Mouse (Mus musculus): ENCODE data around the gene Fpgs. TPM values are rescaled to one million over a fixed set of nuclear protein-coding genes. Genes with fewer than 3 reads are reported as not detected.

Fpgs gene
- total RNA-seq, 2 experiments from 2014 or later = 26.3 to 30.0 TPM

DNA sequence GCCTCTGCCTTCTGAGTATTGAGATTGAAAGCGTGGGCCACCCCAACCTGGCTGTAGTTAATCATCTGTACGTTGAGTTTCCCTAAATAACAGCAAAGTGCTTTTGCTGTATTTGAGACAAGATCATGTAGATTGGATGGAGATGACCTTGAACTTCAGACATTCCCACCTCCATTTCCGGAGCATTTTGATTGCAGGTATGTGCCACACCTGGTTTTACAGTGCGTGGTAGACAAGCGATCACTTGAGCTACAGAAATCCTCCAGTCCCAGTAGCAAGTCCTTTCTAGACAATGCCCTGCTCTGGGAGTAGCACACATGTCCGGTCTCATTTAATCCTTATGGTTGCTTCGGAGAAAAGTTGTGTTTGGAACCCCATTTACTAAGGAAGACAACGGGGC is 899 bp downstream of the Fpgs start:
- no peak for DNase-seq
- intact Hi-C loops (cut with DNase I) = no loop called here

DNA sequence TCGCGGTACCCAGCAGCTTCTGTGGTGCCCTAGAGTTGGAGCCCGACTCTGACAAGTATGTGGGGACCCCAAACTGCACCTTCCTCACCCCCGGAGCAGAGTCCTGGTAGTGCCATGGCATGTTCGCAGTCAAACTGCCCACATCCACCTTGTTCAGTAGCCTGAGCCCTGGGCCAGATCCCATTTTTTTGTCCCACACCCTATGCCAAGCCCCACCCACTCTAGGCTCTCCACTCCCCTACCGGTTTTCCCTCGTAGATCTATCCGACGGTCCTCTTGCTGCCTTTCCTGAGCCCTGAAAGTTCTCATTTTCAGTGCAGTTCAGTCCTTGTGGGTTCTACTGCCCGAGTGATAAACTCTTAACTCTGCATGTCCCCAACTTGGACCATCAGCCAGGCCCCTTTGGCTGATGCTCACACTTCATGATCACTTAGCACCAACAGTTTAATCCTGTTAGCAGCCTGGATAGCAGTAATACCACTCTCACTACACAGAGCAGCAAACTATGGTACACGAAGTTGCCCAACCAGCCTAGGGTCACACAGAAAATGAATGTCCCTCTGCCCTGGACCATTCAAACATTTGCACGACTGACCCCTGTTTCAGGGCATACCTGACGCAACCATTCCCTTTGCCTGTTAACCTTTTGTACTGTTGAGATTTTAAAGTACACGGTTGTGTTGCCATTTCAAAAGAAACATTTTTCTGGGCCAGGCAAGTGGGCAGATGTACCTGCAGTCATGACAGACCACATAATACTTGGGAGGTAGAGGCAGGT is 2.8 kb downstream of the Fpgs start:
- intact Hi-C loops (cut with DNase I) = no loop called here
- DNase-seq = no peak

DNA sequence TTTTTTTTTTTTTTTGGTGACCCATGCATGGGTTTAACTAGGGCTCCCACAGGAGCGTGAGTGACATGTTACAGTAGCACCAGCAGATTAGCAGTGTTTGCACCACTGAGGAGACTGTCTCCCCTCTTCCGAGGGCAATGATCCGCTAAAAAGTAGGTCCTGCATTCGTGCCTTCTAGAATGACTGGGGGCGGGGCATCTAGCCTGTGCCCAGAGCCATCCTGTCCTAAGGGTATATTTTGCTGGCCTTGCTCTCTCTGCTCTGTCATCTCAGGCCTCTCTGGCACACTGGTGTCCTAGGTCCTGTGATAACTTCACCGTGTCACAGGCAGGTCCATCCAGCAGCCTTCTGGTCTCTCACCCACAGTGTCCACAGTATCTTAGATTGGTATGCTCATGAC is 4.3 kb downstream of the Fpgs start:
- intact Hi-C loops (cut with DNase I) = no loop called here
- no peak for DNase-seq

DNA sequence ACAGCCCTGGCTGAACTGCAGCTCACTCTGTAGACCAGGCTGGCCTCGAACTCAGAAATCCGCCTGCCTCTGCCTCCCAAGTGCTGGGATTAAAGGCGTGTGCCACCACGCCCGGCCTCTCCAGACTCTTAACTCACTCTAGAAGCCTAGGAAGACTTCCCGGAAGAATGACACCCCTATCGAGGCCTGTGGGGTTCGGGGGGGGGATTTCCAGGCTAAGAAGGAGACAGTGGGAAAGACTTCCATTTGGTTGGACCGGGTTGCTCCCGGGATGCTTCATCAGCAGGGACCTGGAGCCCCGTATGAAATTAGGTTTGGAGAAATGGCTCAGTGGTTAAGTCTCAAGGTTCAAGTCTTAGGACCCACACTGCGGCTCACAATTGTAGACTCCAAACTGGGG is 9.3 kb downstream of the Fpgs start:
- intact Hi-C loops (cut with DNase I) = loop anchor here (5.0 kb wide), 1 partner anchor 112 kb away; no protein-coding TSS in a partner anchor
- no peak for DNase-seq

DNA sequence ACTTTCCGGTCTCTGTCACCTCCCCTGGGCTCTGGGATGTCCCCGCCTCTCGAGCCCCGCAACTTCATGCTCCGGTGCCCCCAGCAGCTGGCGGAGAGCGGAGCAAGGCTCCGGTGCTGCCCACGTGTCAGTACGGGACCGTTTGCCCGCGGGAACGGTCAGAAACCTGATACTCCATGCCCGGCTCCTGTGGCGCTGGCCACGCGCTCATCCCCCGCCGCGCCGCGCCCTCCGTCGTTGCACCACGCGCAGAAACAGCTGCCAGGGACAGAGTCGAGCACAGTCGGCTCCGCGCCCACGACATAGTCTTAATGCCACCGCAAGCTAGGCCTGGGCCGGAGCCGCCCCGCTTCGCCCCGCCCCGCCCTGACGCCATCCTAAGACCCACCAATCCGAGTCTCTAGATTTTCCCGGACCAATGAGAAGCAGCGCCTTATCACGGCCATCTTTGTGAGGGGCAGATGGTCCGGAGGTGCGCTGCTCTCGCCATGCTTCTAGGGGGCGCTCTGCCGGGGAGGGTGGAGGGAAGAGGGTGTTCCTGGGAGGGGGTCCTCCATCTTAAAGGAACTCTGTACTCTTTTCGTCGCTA is 10.0 kb downstream of the Fpgs start:
- intact Hi-C loops (cut with DNase I) = loop anchor here (5.0 kb wide), 1 partner anchor 112 kb away; no protein-coding TSS in a partner anchor
- peak; percentile 98 for DNase-seq

DNA sequence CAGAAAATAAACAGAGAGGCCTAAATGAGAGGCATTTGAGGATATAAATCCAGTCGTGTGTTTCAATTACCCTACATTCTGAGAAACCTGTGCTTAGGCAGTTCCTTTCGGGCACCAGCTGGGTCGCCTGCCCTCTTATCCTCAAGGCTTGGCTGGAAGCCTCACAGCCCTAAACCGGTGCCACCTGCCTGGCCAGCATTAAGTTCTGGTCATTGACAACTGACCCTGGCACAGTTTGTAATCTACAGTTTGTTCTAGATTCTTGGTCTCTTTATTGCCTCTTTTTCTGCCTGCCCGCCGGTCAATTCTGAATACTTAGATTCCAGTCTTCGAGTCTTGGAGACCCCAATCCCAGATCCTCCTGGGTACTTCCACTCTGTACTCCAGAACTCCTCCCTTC is 10.7 kb downstream of the Fpgs start:
- DNase-seq = no peak
- intact Hi-C loops (cut with DNase I) = loop anchor here (5.0 kb wide), 1 partner anchor 111 kb away; no protein-coding TSS in a partner anchor

DNA sequence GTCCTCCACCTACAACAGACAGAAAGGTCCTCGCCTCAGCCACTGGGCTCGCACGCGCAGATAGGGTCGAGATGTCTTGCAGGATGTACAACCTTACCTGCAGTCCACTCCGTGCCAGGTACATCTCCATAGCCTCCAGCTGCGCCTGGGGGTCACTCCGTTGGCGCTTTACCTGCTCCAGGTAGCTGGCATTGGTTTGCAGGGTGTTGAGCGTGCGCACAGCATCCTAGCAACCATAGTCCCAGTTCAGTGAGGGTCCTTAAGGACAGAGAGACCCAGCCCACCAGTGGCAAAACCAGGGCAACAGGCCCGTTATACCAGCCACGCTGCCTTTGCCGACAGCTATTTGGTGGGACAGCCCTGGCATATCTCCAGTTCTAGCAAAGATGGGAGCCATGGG is 11.4 kb downstream of the Fpgs start:
- intact Hi-C loops (cut with DNase I) = loop anchor here (5.0 kb wide), 1 partner anchor 110 kb away; no protein-coding TSS in a partner anchor

DNA sequence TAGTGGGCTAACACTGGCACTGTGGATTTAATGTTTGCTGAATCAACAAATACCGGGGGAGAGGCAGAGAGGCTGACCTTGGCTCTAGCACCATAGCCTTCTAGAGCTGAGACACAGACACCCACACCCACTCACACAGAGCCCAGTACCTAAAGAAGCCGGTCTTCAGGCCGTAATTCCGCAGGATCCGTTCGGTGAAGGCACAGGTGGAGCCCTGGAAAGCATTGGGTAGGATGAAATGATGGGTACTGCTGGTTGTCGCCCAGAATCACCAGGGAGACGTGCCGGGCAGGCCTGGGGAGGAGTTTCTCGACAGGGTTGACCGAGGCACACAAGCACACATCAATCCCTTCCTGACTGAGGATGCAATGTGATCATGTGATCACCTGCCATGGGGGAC is 12.9 kb downstream of the Fpgs start:
- intact Hi-C loops (cut with DNase I) = loop anchor here (5.0 kb wide), 1 partner anchor 109 kb away; no protein-coding TSS in a partner anchor
- no peak for DNase-seq

More for the DNA sequence above, 11.4 kb downstream of the Fpgs start:
- no peak for DNase-seq

DNA sequence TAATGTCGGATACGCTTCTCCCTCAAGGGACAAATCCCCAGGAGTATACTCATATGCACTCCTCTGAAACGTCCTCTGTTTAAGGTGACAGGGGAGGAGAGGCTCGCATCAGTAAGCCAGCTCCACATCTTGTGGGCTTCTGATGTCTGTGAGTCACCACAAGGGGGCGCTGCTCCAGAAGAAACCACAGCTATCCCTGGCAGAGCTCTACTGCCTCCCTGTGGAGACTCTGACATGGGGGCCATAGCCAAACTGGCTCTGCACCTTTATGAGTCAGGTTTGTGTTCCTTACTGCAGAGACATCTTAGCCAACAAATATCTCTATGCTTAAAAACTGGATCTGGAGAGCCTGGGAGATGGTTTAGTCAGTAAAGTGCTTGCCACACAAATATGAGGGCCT is 14.5 kb downstream of the Fpgs start:
- DNase-seq = peak; percentile 93
- intact Hi-C loops (cut with DNase I) = loop anchor here (5.0 kb wide), 1 partner anchor 57 kb away; no protein-coding TSS in a partner anchor

DNA sequence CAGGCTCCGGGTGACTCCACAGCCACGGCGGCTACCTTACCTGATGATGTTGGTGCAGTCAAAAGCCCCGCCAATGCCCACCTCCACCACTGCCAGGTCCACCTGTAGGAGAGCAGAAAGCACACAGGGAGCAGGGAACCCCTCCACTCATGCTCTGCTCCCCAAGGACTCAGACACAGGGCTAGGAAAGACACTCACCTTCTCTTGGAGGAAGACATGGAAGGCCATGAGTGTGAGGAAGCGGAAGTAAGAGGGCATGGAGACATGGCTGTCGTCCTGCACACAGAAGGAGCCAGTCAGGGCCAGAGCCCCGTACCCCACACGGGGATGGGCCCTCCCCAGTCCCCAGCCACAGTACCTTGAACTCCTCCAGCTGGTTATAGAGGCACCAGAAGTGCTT is 16.4 kb downstream of the Fpgs start:
- DNase-seq = no peak
- intact Hi-C loops (cut with DNase I) = loop anchor here (5.0 kb wide), 1 partner anchor 55 kb away; no protein-coding TSS in a partner anchor

DNA sequence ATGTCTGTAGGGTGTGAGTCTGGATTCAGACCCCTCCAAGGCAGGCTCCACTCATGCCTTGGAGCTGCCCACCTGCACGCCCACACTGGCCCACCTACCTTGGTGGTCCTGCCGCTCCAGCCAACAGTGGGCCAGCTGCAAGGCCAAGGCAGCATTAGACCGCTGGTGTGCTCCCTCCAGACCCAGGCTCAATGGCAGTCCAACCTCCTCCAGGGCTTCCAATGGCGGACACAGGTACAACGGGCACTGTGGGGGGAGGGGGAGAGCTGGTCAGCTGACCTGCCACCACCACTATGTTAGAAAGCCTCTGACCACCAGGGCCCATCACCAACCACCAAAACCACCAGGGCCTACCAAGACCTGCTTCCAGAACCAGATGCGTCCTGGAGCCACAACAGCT is 17.3 kb downstream of the Fpgs start:
- no peak for DNase-seq
- intact Hi-C loops (cut with DNase I) = loop anchor here (5.0 kb wide), 1 partner anchor 54 kb away; no protein-coding TSS in a partner anchor

DNA sequence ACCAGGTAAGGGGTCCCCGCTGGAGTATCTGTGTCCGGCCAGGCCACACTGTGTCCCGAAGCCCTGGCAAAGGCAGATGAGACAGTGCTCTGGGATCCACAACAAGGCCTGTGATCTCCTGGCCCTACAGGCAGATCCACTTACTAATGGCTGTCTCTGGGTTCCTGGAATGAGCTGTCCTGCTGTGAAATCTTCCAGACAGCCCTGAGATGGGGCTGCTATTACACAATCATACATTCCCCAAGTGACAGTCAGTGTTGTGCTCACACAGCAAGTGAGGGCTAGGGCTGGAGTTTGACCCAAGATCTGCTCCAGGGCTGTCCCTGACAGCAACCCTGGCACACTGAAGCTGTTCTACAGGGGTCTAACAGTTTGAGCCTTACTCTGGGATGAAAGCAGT is 18.1 kb downstream of the Fpgs start:
- no peak for DNase-seq
- intact Hi-C loops (cut with DNase I) = loop anchor here (5.0 kb wide), 1 partner anchor 54 kb away; no protein-coding TSS in a partner anchor

DNA sequence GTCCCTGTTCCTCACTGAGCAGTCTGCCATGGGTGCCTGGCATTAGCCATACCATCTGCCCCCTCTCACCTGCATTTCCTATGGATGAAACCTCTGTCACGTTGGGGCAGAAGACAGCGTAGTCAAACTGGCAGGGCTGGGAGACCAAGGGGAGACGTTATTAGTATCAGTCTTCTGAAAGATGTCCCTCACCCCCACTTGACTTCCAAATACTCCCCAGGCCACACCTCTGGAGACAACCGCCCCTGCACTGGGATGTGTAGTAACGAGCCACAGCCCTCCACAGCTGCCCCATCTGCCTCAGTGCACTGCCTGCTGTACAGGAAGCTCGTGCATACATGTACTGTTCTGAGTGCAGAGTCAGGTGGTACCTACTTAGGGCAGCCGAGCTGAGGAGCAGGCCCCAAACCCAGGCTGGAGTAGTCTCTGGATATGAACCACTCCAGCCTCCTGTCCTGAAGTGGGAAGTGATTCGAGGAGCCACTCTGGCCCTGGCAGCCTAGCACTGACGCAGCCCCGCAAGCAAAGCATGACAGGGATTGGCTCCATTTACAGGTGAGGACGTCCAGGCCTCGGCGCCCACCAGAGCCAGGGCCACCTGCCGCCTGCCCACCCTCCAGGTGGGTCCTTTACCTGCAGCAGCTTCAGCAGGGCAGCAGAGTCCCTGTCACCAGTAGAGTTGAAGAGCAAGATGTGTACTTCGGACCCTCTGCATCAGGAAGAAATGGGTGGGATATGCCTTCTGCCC is 19.1 kb downstream of the Fpgs start:
- DNase-seq = no peak
- intact Hi-C loops (cut with DNase I) = loop anchor here (5.0 kb wide), 1 partner anchor 53 kb away; no protein-coding TSS in a partner anchor

DNA sequence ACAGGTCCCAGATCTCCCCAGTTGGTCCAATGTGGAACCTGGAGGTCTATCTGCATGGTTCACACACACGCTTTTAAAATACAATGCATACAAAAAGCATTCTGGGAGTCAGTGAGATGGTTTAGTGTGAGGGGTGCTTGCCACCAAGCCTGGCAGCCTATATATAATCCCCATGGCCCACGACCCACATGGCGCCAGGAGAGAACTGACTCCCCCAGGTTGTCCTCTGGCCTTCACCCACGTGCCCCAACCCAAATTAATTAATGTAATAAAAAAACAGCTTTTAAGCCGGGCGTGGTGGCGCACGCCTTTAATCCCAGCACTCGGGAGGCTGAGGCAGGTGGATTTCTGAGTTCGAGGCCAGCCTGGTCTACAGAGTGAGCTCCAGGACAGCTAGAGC is 20.2 kb downstream of the Fpgs start:
- DNase-seq = no peak
- intact Hi-C loops (cut with DNase I) = no loop called here

DNA sequence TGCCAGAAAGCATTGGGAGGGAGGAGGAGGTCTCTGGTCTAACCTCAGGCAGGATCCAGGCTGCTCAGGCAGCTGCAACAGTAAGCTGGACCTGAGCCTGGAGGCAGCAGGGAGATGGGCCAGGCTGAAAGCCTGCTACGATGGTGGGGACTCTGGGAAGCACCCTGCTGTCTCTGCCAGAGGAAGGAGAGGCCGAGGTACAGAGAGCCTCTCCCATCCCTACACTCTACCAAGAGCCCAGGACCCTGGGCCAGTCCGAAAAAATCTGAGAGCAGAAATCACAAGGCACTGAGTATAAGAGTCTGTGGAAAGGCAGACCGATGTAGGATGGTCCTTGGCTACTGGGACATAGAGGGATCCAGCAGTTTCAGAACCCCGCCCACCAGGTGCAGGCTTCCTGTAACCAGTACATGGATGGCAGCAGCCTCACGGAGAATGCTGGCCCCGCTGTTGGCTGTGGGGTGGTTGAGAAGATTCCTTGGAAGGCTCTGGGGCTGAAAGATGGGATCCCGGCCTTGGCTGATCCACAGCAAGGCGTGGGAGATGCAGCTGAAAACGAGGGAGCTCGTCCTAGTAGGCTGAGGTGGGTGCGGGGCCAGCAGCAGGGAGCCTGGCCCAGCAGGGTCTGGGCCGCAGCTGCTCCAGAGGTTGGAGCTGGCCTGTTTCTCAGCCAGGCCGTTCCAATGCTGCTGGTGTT is 21.1 kb downstream of the Fpgs start:
- intact Hi-C loops (cut with DNase I) = no loop called here
- no peak for DNase-seq

DNA sequence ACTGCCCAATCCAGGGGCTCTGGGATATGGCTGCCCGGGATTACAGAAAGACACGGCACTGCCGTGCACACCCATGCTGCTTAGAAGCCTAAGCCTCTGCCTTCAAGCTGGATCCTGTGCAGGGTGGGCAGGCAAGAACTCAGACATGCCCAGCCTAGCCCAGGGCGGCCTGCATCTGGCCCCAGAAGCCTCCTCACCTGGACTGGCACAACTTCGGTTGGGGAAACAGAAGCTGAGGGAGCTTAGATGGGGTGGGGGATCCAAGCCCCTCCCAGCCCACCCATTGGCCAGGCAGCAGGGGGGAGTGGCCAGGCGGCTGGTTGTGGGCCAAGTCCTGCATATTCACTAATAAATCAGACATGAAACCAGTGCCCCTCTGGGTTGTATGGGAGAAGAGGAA is 22.2 kb downstream of the Fpgs start:
- intact Hi-C loops (cut with DNase I) = no loop called here

DNA sequence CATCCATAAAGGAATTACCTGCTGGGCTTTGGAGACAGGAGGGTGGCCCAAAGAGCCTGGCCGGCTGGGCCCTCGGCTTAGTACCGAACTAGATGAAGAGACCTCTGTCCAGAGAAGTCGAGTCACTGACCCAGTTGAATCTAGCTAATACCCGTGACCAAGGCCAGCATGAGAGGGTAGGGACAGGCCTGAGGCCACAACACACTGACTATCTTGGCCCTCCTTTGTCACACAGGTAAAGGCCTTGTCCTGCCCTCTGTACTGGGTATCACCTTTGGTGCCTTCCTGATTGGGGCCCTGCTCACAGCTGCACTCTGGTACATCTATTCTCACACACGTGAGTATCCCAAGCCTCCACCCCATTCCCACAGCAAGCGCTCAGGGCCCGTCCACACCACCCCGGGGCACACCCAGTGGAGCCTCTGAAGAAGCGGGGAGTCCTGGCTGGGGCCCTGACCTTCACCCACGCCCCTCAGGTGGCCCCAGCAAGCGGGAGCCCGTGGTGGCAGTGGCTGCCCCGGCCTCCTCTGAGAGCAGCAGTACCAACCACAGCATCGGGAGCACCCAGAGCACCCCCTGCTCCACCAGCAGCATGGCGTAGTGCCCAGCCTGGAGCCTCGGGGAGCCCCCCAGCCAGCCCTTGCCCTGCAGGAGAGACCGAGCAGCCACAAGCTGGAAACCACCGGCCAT is 22.8 kb downstream of the Fpgs start:
- intact Hi-C loops (cut with DNase I) = no loop called here
- DNase-seq = no peak

More for the DNA sequence above, 22.2 kb downstream of the Fpgs start:
- DNase-seq = peak; percentile 29

DNA sequence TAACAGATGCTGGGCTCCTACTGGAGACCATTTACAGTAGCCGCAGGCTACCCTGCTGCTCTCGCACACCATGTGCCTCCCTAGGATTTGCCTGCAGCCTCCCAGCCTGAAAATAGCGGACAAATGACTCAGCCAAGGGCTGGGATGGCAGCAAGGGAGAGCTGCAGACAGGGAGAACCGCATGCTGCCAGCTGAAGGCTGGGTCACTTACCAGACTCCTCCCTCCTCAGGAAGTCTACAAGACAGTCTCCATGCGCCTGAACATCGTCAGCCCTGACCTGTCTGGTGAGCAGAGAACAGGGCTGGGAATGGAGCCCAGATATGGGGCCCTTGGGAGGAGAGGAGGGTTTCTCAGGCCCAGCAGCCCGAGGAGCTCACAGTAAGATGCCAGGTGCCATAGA is 23.9 kb downstream of the Fpgs start:
- intact Hi-C loops (cut with DNase I) = no loop called here
- no peak for DNase-seq

DNA sequence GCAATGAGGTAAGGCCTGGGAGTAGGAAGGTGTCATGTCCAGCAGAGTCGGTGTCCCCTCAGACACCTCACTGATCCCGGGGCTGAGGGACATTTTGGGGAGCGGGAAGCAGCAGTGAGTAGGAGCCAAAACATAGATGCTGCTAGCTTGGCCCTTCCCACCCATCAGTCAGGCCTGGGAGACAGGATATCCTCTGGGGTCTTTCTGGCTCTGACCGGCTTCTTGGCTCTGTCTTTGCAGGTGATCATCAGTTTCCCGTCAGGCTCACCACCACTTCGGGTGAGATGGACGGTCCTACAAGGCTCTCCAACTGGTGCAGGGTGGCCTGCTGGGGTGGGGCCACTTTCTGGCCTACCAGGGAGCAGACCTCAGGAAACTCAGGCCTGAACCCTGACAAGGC is 26.3 kb downstream of the Fpgs start:
- intact Hi-C loops (cut with DNase I) = no loop called here
- DNase-seq = no peak

DNA sequence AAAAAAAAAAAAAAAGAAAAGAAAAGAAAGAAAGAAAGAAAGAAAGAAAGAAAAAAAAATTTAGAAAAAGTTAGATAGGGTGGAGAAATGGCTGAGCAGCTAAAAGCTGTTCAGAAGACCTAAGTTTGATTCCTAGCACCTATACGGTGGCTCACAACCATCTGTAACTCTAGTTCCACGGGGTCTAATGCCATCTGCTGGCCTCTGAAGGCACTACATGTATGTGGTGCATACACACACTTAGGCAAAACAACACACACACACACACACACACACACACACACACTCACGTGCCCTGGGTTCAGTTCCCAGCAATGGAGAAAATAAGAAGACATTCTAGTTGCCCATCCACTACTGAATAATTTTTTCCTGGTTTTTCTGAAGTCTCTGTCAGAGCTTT is 27.1 kb downstream of the Fpgs start:
- no peak for DNase-seq
- intact Hi-C loops (cut with DNase I) = no loop called here
